Mouse (Mus musculus) hindbrain, postnatal 0 days (tissue): ENCODE measurements at regions not wholly inside any gene's neighbourhood (a gene's known extent, or its start where the extent isn't known, plus 50 kb on each side); places are given as distances from the start of the nearest gene placed in this dataset.
"Not testable (repeated sequence)": the region's sequence is repeated elsewhere in the genome, so short reads cannot be mapped to it uniquely, and the experiment has no call there.

ENCODE experiments used
- ATAC-seq: fragments of 200-750 bp; cut with Nextera tagmentation; 2 replicates; pipeline ENCODE4 v1.8.0; 2017; ENCODE audit warnings: mild to moderate bottlenecking, moderate TSS enrichment, moderate library complexity
- DNase-seq: peaks from one replicate; pipeline ENCODE4 v3.0.0-alpha.2; 2015; ENCODE audit warnings: low spot score
- H3K27ac ChIP-seq: fragments of 300-500 bp; sonication (generic); 2 replicates; pipeline ENCODE4 v1.5.1; 2014; ENCODE audit warnings: mild to moderate bottlenecking
- H3K27me3 ChIP-seq: fragments of 300-500 bp; sonication (generic); 2 replicates; pipeline ENCODE4 v1.6.1; 2014; ENCODE audit warnings: low read length, mixed read lengths; ENCODE audit not compliant: insufficient read depth
- H3K36me3 ChIP-seq: fragments of 300-500 bp; sonication (generic); 2 replicates; pipeline ENCODE4 v1.6.1; 2014; ENCODE audit warnings: low read length, mixed read lengths; ENCODE audit not compliant: insufficient read depth
- H3K4me1 ChIP-seq: fragments of 300-500 bp; sonication (generic); 2 replicates; pipeline ENCODE4 v1.6.1; 2014; ENCODE audit warnings: antibody characterized with exemption, low read length, mixed read lengths; ENCODE audit not compliant: insufficient read depth
- H3K4me2 ChIP-seq: fragments of 300-500 bp; sonication (generic); 2 replicates; pipeline ENCODE4 v1.6.1; 2014; ENCODE audit warnings: low read depth, mild to moderate bottlenecking, low read length, moderate library complexity, mixed read lengths
- H3K4me3 ChIP-seq: fragments of 300-500 bp; sonication (generic); 2 replicates; pipeline ENCODE4 v1.5.1; 2014; ENCODE audit warnings: low read length
- H3K9ac ChIP-seq: fragments of 300-500 bp; sonication (generic); replicated peaks from 2 replicates; pipeline ENCODE4 v1.6.1; 2014; ENCODE audit warnings: mild to moderate bottlenecking, low read length, moderate library complexity, mixed read lengths
- H3K9me3 ChIP-seq: fragments of 300-500 bp; sonication (generic); 2 replicates; pipeline ENCODE4 v1.6.1; 2016; ENCODE audit warnings: low read length, mixed read lengths
- CTCF ChIP-seq: IDR thresholded peaks from 2 replicates; pipeline ENCODE4 v1.5.1; 2016; ENCODE audit warnings: antibody characterized with exemption, control low read depth, low read depth
- WGBS: fragments of 180-500 bp; shearing (Covaris S2); extraction: QIAGEN DNeasy Blood & Tissue Kit; methylation state at CpG from one replicate; pipeline ENCODE4 v1.1.7; 2014; 5-methylcytosine and 5-hydroxymethylcytosine counted together

DNA sequence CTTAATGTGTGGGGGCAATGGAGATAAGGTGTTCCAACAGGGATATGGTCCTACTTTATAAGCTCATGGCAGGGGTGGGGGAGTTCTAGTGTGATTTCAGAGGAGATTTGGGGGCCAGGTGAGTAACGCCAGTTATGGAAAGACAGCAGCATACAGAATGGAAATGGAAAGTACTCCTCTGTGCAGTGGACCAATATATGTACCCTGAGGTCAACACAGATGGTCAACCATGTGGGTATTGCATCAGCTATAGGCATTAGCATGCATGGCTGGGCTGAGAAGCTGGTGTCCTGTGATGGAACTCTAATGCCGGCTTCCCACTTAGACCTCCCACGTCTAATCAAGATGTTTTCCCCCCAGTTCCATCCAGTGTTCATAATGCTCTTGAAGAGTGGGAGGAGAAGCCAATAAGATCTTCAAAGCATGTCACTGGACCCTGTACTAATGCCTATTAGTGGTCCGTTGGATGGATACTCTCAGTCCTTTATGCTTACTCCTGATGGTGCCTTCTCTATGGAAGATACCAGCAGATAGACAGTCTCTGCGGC lies 139.3 kb upstream of the Tet2 start:
- DNase-seq (no peak), ATAC-seq (peak; percentile 63; the same call in 1 of the 2 replicates)
- no peak overlapping the region for H3K4me3 ChIP-seq
- no peaks in the 10 kb centered on the region for H3K9me3 ChIP-seq
- H3K36me3 ChIP-seq, result no peaks in the 10 kb centered on the region
- no peak for TF ChIP-seq CTCF
- H3K4me2 ChIP-seq, result no peak overlapping the region
- H3K27ac ChIP-seq, result no peak overlapping the region
- H3K9ac ChIP-seq, result no peak overlapping the region
- no peaks in the 10 kb centered on the region for H3K4me1 ChIP-seq
- WGBS, result 70% methylated on average over 5 of the region's 5 CpGs
- H3K27me3 ChIP-seq, result no peaks in the 10 kb centered on the region

DNA sequence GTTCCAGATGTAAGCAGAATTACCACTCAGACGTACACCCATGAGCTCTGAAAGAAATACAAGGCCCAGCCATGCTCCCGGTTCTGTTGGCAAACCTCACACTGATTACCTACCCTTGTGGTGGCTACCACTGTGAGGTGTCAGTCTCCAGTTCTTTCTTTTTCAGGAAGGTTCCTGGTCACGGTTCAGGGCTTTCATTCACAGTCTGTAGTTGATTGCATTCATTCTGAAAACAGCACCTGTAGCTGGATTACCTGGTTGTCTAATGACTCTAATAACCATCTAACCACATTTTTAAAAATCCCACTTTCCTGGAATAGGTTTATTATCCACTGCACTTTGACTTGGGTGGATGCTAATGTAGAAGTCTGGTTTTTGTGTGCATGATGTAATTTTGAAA lies 139.8 kb upstream of the Tet2 start:
- Histone ChIP-seq H3K4me1 (no peaks in the 10 kb centered on the region), H3K27me3 (no peaks in the 10 kb centered on the region), H3K4me3 (no peak overlapping the region), H3K4me2 (no peak overlapping the region), H3K9me3 (no peaks in the 10 kb centered on the region), H3K36me3 (no peaks in the 10 kb centered on the region), H3K9ac (no peak overlapping the region), H3K27ac (no peak overlapping the region)
- 75% methylated on average over 3 of the region's 3 CpGs for WGBS
- TF ChIP-seq CTCF, result no peak
- no peak for DNase-seq
- ATAC-seq, result no peak

DNA sequence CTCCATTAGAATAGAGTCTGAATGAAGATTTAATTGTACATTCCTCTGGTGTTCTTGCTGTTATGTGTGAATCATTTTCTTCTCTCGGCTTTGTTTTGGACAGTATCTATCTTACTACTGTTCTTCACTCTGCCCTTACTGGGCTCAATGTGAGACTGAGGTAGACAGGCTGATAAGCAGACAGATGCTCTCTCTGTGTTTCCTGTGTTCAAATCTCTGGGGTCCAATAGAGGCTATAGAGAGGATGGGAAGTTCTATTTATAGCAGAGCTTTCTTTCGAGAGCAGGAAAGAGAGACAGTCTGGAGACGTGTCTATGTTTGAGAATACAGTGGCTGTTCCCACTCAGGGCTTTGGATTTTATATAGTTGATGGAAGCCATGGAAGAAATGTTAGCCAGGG lies 140.5 kb upstream of the Tet2 start:
- no peak overlapping the region for H3K9ac ChIP-seq
- no peak overlapping the region for H3K4me3 ChIP-seq
- H3K27ac ChIP-seq, result no peak overlapping the region
- no peak for TF ChIP-seq CTCF
- no peaks in the 10 kb centered on the region for H3K27me3 ChIP-seq
- no peaks in the 10 kb centered on the region for H3K36me3 ChIP-seq
- WGBS, result 49% methylated on average over 3 of the region's 3 CpGs
- no peak for ATAC-seq
- peak; percentile 27 for DNase-seq
- no peaks in the 10 kb centered on the region for H3K9me3 ChIP-seq
- no peak overlapping the region for H3K4me2 ChIP-seq
- no peaks in the 10 kb centered on the region for H3K4me1 ChIP-seq

DNA sequence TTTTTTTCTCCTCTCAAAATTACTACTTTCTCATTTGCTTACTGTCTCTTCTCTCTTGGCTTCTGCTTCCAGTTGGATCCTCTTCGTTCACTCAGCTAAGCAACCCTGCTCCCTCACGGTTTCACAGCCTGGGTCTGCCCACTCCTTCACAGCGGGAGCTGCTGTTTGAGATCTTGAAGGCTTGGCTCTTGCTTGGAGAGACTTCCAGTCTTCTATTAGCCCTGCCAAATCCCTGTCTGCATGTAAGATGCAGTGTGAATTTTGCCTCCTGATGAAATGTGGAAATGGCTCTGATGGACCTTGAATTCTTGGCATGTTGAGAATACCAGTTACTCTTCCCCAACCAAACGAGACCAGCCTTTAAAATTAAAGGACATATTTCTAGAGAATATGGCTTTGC lies 149.1 kb upstream of the Tet2 start:
- no peak for TF ChIP-seq CTCF
- DNase-seq, result peak; percentile 31
- ATAC-seq, result no peak
- Histone ChIP-seq H3K4me1 (no peaks in the 10 kb centered on the region), H3K9me3 (no peaks in the 10 kb centered on the region), H3K27me3 (no peaks in the 10 kb centered on the region), H3K4me2 (no peak overlapping the region), H3K9ac (no peak overlapping the region), H3K36me3 (no peaks in the 10 kb centered on the region), H3K4me3 (no peak overlapping the region), H3K27ac (no peak overlapping the region)
- 32% methylated on average over 4 of the region's 4 CpGs for WGBS

DNA sequence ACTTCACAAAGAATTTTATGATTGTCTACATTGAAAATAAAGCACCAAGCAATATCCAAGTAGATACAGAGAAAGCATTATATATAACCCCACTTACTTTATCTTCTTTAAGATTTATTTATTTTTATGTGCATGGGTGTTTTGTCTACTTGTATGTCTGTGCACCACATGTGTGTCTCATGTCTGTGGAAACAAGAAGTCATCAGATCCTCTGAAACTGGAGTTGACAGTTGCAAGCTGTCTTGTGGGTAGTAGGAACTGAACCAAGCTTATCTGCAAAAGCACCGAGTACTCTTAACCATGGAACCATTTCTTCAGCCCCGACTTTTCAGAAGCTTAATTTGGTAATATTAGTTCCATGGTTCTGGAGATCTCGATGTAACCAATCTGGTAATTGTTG lies 151.2 kb upstream of the Tet2 start:
- 91% methylated on average over 3 of the region's 3 CpGs for WGBS
- Histone ChIP-seq H3K9me3 (no peaks in the 10 kb centered on the region), H3K9ac (no peak overlapping the region), H3K27me3 (no peaks in the 10 kb centered on the region), H3K27ac (no peak overlapping the region), H3K36me3 (no peaks in the 10 kb centered on the region), H3K4me3 (no peak overlapping the region), H3K4me1 (no peaks in the 10 kb centered on the region), H3K4me2 (no peak overlapping the region)
- no peak for DNase-seq
- no peak for ATAC-seq
- no peak for TF ChIP-seq CTCF

DNA sequence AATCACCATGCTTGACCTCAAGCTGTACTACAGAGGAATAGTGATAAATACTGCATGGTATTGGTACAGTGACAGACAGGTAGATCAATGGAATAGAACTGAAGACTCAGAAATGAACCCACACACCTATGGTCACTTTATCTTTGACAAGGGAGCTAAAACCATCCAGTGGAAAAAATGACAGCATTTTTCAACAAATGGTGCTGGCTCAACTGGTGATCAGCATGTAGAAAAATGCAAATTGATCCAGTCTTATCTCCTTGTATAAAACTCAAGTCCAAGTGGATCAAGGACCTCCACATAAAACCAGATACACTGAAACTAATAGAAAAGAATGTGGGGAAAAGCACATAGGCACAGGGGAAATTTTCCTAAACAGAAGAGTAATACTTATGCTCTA lies 159.9 kb upstream of the Tet2 start:
- not testable (repeated sequence) for H3K4me2 ChIP-seq, H3K4me1 ChIP-seq, ATAC-seq, H3K4me3 ChIP-seq, H3K36me3 ChIP-seq, DNase-seq, H3K9ac ChIP-seq, H3K27ac ChIP-seq, H3K9me3 ChIP-seq, H3K27me3 ChIP-seq

DNA sequence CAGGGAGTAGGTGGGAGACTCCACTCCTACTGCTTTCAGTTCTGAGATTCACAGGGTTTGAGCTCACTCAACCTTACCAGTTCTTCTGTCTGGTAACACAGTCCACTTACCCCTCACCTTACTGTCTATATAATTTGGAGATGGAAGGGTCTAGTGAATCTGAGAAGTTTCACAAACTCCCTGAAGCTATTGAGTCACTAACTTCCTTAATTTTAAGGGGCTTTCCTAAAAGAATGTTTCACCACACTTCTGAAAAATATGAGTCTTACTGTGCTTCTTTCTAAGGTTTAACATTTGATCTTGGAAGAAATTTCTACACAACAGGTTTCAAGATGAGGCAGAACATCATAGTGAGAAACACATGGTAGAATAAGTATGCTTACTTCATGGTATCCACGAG lies 166.6 kb upstream of the Tet2 start:
- Histone ChIP-seq H3K36me3 (no peaks in the 10 kb centered on the region), H3K4me2 (no peak overlapping the region), H3K4me3 (no peak overlapping the region), H3K27ac (no peak overlapping the region), H3K9me3 (no peaks in the 10 kb centered on the region), H3K9ac (no peak overlapping the region), H3K4me1 (no peaks in the 10 kb centered on the region), H3K27me3 (no peaks in the 10 kb centered on the region)
- ATAC-seq (no peak), DNase-seq (no peak)
- 64% methylated on average over 1 of the region's 1 CpGs for WGBS
- TF ChIP-seq CTCF, result no peak
